Mouse (Mus musculus): Measurements from ENCODE around the gene Dnah7c.

Gene Dnah7c

GRCm38 (mm10) chr1:46856498-46856897, 431.1 kb downstream of the Dnah7c start:
- WGBS: 72% methylated on average over 4 of the region's 4 CpGs

Measured in cerebral cortex, adult 2 months (tissue).